Mouse (Mus musculus): ENCODE measurements around the gene Gm37240. TPM values are rescaled to one million over a fixed set of nuclear protein-coding genes. Genes with fewer than 3 reads are reported as not detected.

Gene Gm37240
- polyA plus RNA-seq, 1 experiment from 2014 or later, result 0.93 TPM

- H3K4me2 ChIP-seq (ENCODE audit: low read length), result no peak overlapping the region
- no peak for ATAC-seq
- H3K36me3 ChIP-seq (ENCODE audit: control insufficient read depth, insufficient read depth, low read length), result no peaks in the 10 kb centered on the region
- no peaks in the 10 kb centered on the region for H3K9me3 ChIP-seq (ENCODE audit: control insufficient read depth, low read length)
- H3K27me3 ChIP-seq (replicated peaks; ENCODE audit: control insufficient read depth, insufficient read depth, low read length), result no peaks in the 10 kb centered on the region
- WGBS, result 81% methylated on average over 4 of the region's 4 CpGs
- no peak overlapping the region for H3K27ac ChIP-seq (ENCODE audit: low read depth, low read length)
- H3K4me1 ChIP-seq (ENCODE audit: control insufficient read depth, insufficient read depth, low read depth, low read length), result no peaks in the 10 kb centered on the region
- no peak overlapping the region for H3K9ac ChIP-seq (ENCODE audit: low read depth, low read length)
- no peak overlapping the region for H3K4me3 ChIP-seq (ENCODE audit: low read length)
Measured at GRCm38 (mm10) chr3:84848798-84849197, 1038.5 kb downstream of the Gm37240 start.

- Histone ChIP-seq H3K4me1 (ENCODE audit: control insufficient read depth, insufficient read depth, low read depth, low read length) (no peaks in the 10 kb centered on the region), H3K27ac (ENCODE audit: low read depth, low read length) (no peak overlapping the region), H3K9me3 (ENCODE audit: control insufficient read depth, low read length) (no peaks in the 10 kb centered on the region), H3K4me2 (ENCODE audit: low read length) (no peak overlapping the region), H3K36me3 (ENCODE audit: control insufficient read depth, insufficient read depth, low read length) (no peaks in the 10 kb centered on the region), H3K27me3 (replicated peaks; ENCODE audit: control insufficient read depth, insufficient read depth, low read length) (no peaks in the 10 kb centered on the region), H3K9ac (ENCODE audit: low read depth, low read length) (no peak overlapping the region), H3K4me3 (ENCODE audit: low read length) (no peak overlapping the region)
- 33% methylated on average over 1 of the region's 1 CpGs for WGBS
- no peak for ATAC-seq
Measured at GRCm38 (mm10) chr3:84843594-84843993, 1043.7 kb downstream of the Gm37240 start.

- no peak for ATAC-seq
- H3K9me3 ChIP-seq (ENCODE audit: control insufficient read depth, low read length), result no peaks in the 10 kb centered on the region
- H3K36me3 ChIP-seq (ENCODE audit: control insufficient read depth, insufficient read depth, low read length), result no peaks in the 10 kb centered on the region
- H3K9ac ChIP-seq (ENCODE audit: low read depth, low read length), result no peak overlapping the region
- H3K4me3 ChIP-seq (ENCODE audit: low read length), result no peak overlapping the region
- H3K27me3 ChIP-seq (replicated peaks; ENCODE audit: control insufficient read depth, insufficient read depth, low read length), result no peaks in the 10 kb centered on the region
- WGBS, result 89% methylated on average over 2 of the region's 2 CpGs
- no peak overlapping the region for H3K4me2 ChIP-seq (ENCODE audit: low read length)
- H3K4me1 ChIP-seq (ENCODE audit: control insufficient read depth, insufficient read depth, low read depth, low read length), result no peaks in the 10 kb centered on the region
- H3K27ac ChIP-seq (ENCODE audit: low read depth, low read length), result no peak overlapping the region
Measured at GRCm38 (mm10) chr3:84842793-84843192, 1044.5 kb downstream of the Gm37240 start.

- Histone ChIP-seq H3K9me3 (ENCODE audit: control insufficient read depth, low read length) (no peaks in the 10 kb centered on the region), H3K36me3 (ENCODE audit: control insufficient read depth, insufficient read depth, low read length) (no peaks in the 10 kb centered on the region), H3K27ac (ENCODE audit: low read depth, low read length) (no peak overlapping the region), H3K9ac (ENCODE audit: low read depth, low read length) (no peak overlapping the region), H3K4me3 (ENCODE audit: low read length) (no peak overlapping the region), H3K27me3 (replicated peaks; ENCODE audit: control insufficient read depth, insufficient read depth, low read length) (no peaks in the 10 kb centered on the region), H3K4me1 (ENCODE audit: control insufficient read depth, insufficient read depth, low read depth, low read length) (no peaks in the 10 kb centered on the region), H3K4me2 (ENCODE audit: low read length) (no peak overlapping the region)
- ATAC-seq, result no peak
- 85% methylated on average over 4 of the region's 4 CpGs for WGBS
Measured at GRCm38 (mm10) chr3:84841271-84841670, 1046.0 kb downstream of the Gm37240 start.

- H3K9me3 ChIP-seq (ENCODE audit: control insufficient read depth, low read length), result no peaks in the 10 kb centered on the region
- H3K4me1 ChIP-seq (ENCODE audit: control insufficient read depth, insufficient read depth, low read depth, low read length), result no peaks in the 10 kb centered on the region
- 85% methylated on average over 5 of the region's 5 CpGs for WGBS
- H3K36me3 ChIP-seq (ENCODE audit: control insufficient read depth, insufficient read depth, low read length), result no peaks in the 10 kb centered on the region
- no peak overlapping the region for H3K4me2 ChIP-seq (ENCODE audit: low read length)
- no peak overlapping the region for H3K27ac ChIP-seq (ENCODE audit: low read depth, low read length)
- no peaks in the 10 kb centered on the region for H3K27me3 ChIP-seq (replicated peaks; ENCODE audit: control insufficient read depth, insufficient read depth, low read length)
- ATAC-seq, result no peak
- no peak overlapping the region for H3K9ac ChIP-seq (ENCODE audit: low read depth, low read length)
- H3K4me3 ChIP-seq (ENCODE audit: low read length), result no peak overlapping the region
Measured at GRCm38 (mm10) chr3:84839499-84839898, 1047.8 kb downstream of the Gm37240 start.

- Histone ChIP-seq H3K9me3 (ENCODE audit: control insufficient read depth, low read length) (no peaks in the 10 kb centered on the region), H3K9ac (ENCODE audit: low read depth, low read length) (no peak overlapping the region), H3K4me2 (ENCODE audit: low read length) (no peak overlapping the region), H3K4me1 (ENCODE audit: control insufficient read depth, insufficient read depth, low read depth, low read length) (no peaks in the 10 kb centered on the region), H3K4me3 (ENCODE audit: low read length) (no peak overlapping the region), H3K36me3 (ENCODE audit: control insufficient read depth, insufficient read depth, low read length) (no peaks in the 10 kb centered on the region), H3K27me3 (replicated peaks; ENCODE audit: control insufficient read depth, insufficient read depth, low read length) (no peaks in the 10 kb centered on the region), H3K27ac (ENCODE audit: low read depth, low read length) (no peak overlapping the region)
- ATAC-seq, result no peak
- 89% methylated on average over 3 of the region's 3 CpGs for WGBS
Measured at GRCm38 (mm10) chr3:84837984-84838383, 1049.3 kb downstream of the Gm37240 start.

- no peak overlapping the region for H3K27ac ChIP-seq (ENCODE audit: low read depth, low read length)
- H3K4me1 ChIP-seq (ENCODE audit: control insufficient read depth, insufficient read depth, low read depth, low read length), result no peaks in the 10 kb centered on the region
- H3K36me3 ChIP-seq (ENCODE audit: control insufficient read depth, insufficient read depth, low read length), result no peaks in the 10 kb centered on the region
- WGBS, result 72% methylated on average over 5 of the region's 5 CpGs
- H3K9me3 ChIP-seq (ENCODE audit: control insufficient read depth, low read length), result no peaks in the 10 kb centered on the region
- no peak overlapping the region for H3K4me3 ChIP-seq (ENCODE audit: low read length)
- H3K4me2 ChIP-seq (ENCODE audit: low read length), result no peak overlapping the region
- H3K9ac ChIP-seq (ENCODE audit: low read depth, low read length), result no peak overlapping the region
- H3K27me3 ChIP-seq (replicated peaks; ENCODE audit: control insufficient read depth, insufficient read depth, low read length), result no peaks in the 10 kb centered on the region
- ATAC-seq, result no peak
Measured at GRCm38 (mm10) chr3:84836029-84836428, 1051.3 kb downstream of the Gm37240 start.

GRCm38 (mm10) chr3:84829366-84829765, 1058.0 kb downstream of the Gm37240 start:
- Histone ChIP-seq H3K4me3 (ENCODE audit: low read length) (no peak overlapping the region), H3K9ac (ENCODE audit: low read depth, low read length) (no peak overlapping the region), H3K4me1 (ENCODE audit: control insufficient read depth, insufficient read depth, low read depth, low read length) (no peaks in the 10 kb centered on the region), H3K27me3 (replicated peaks; ENCODE audit: control insufficient read depth, insufficient read depth, low read length) (no peaks in the 10 kb centered on the region), H3K27ac (ENCODE audit: low read depth, low read length) (no peak overlapping the region), H3K36me3 (ENCODE audit: control insufficient read depth, insufficient read depth, low read length) (no peaks in the 10 kb centered on the region), H3K9me3 (ENCODE audit: control insufficient read depth, low read length) (no peaks in the 10 kb centered on the region), H3K4me2 (ENCODE audit: low read length) (no peak overlapping the region)
- no peak for ATAC-seq
- 76% methylated on average over 1 of the region's 1 CpGs for WGBS

- Histone ChIP-seq H3K9ac (ENCODE audit: low read depth, low read length) (no peak overlapping the region), H3K27me3 (replicated peaks; ENCODE audit: control insufficient read depth, insufficient read depth, low read length) (no peaks in the 10 kb centered on the region), H3K4me1 (ENCODE audit: control insufficient read depth, insufficient read depth, low read depth, low read length) (no peaks in the 10 kb centered on the region), H3K4me2 (ENCODE audit: low read length) (no peak overlapping the region), H3K4me3 (ENCODE audit: low read length) (no peak overlapping the region), H3K36me3 (ENCODE audit: control insufficient read depth, insufficient read depth, low read length) (no peaks in the 10 kb centered on the region), H3K9me3 (ENCODE audit: control insufficient read depth, low read length) (no peaks in the 10 kb centered on the region), H3K27ac (ENCODE audit: low read depth, low read length) (no peak overlapping the region)
- no peak for ATAC-seq
- WGBS, result 92% methylated on average over 4 of the region's 4 CpGs
Measured at GRCm38 (mm10) chr3:84827617-84828016, 1059.7 kb downstream of the Gm37240 start.

GRCm38 (mm10) chr3:84826938-84827337, 1060.4 kb downstream of the Gm37240 start:
- H3K4me1 ChIP-seq (ENCODE audit: control insufficient read depth, insufficient read depth, low read depth, low read length), result no peaks in the 10 kb centered on the region
- no peak overlapping the region for H3K4me3 ChIP-seq (ENCODE audit: low read length)
- ATAC-seq, result no peak
- no peak overlapping the region for H3K27ac ChIP-seq (ENCODE audit: low read depth, low read length)
- no peaks in the 10 kb centered on the region for H3K36me3 ChIP-seq (ENCODE audit: control insufficient read depth, insufficient read depth, low read length)
- WGBS, result 67% methylated on average over 3 of the region's 3 CpGs
- H3K4me2 ChIP-seq (ENCODE audit: low read length), result no peak overlapping the region
- H3K9me3 ChIP-seq (ENCODE audit: control insufficient read depth, low read length), result no peaks in the 10 kb centered on the region
- H3K27me3 ChIP-seq (replicated peaks; ENCODE audit: control insufficient read depth, insufficient read depth, low read length), result no peaks in the 10 kb centered on the region
- no peak overlapping the region for H3K9ac ChIP-seq (ENCODE audit: low read depth, low read length)

All from hindbrain, embryonic 16.5 days (tissue).